Mouse (Mus musculus) v-Abl transformed pro-B cells (cell line): ENCODE data around the gene Pcid2.

Source experiments
- in situ Hi-C, 2 experiments: fragments of 400-800 bp; cut with MboI; formaldehyde crosslinking; loops; one replicate each; pipeline ENCODE4 v1.15.1; 2025; ENCODE audit not compliant: unreplicated experiment in 2 of 2

Pcid2 gene

GRCm38 (mm10) chr8:13105087-13105881, at the start of gene Pcid2, which contains the start of gene Cul4a:
TSS of gene Pcid2 (minus strand) at chr8:13105459.
TSS of gene Cul4a (plus strand) at chr8:13105621.
- in situ Hi-C loops = loop anchor here (25.0 kb wide), 3 partner anchors 482 to 682 kb away; partner anchors contain the start of genes Cdc16 (in 1 of the 2) and Upf3a (in 1 of the 2)

GRCm38 (mm10) chr8:13154099-13154498, 48.8 kb upstream of the Pcid2 start:
- in situ Hi-C loops = no loop called here

GRCm38 (mm10) chr8:13150929-13151328, 45.7 kb upstream of the Pcid2 start:
- in situ Hi-C loops = no loop called here

- in situ Hi-C loops = loop anchor here in 1 of 2 experiments (25.0 kb wide), 1 partner anchor 112 kb away; the partner anchor contains the start of gene Adprhl1
Measured at GRCm38 (mm10) chr8:13149866-13150265, 44.6 kb upstream of the Pcid2 start.

GRCm38 (mm10) chr8:13149287-13149686, 44.0 kb upstream of the Pcid2 start:
- in situ Hi-C loops = loop anchor here in 1 of 2 experiments (25.0 kb wide), 1 partner anchor 113 kb away; the partner anchor contains the start of gene Adprhl1

GRCm38 (mm10) chr8:13148476-13148875, 43.2 kb upstream of the Pcid2 start:
- in situ Hi-C loops = loop anchor here in 1 of 2 experiments (25.0 kb wide), 1 partner anchor 114 kb away; the partner anchor contains the start of gene Adprhl1

GRCm38 (mm10) chr8:13141681-13142080, 36.4 kb upstream of the Pcid2 start:
- in situ Hi-C loops = loop anchor here in 1 of 2 experiments (25.0 kb wide), 1 partner anchor 121 kb away; the partner anchor contains the start of gene Adprhl1

GRCm38 (mm10) chr8:13139641-13140182, 34.5 kb upstream of the Pcid2 start:
- in situ Hi-C loops = loop anchor here in 1 of 2 experiments (25.0 kb wide), 1 partner anchor 123 kb away; the partner anchor contains the start of gene Adprhl1

GRCm38 (mm10) chr8:13132220-13132619, 27.0 kb upstream of the Pcid2 start:
- in situ Hi-C loops = loop anchor here (5.0 to 25.0 kb wide), 3 partner anchors 80 to 130 kb away; partner anchors contain the start of gene Adprhl1 (in 1 of the 2)

GRCm38 (mm10) chr8:13124897-13125296, 19.6 kb upstream of the Pcid2 start:
- in situ Hi-C loops = loop anchor here (25.0 kb wide), 4 partner anchors 137 to 662 kb away; partner anchors contain the start of genes Adprhl1 (in 1 of the 2), Cdc16 (in 1 of the 2) and Upf3a (in 1 of the 2)

GRCm38 (mm10) chr8:13122887-13123421, 17.7 kb upstream of the Pcid2 start:
- in situ Hi-C loops = loop anchor here (25.0 kb wide), 3 partner anchors 464 to 664 kb away; partner anchors contain the start of genes Cdc16 (in 1 of the 2) and Upf3a (in 1 of the 2)

GRCm38 (mm10) chr8:13120882-13121665, 15.8 kb upstream of the Pcid2 start:
- in situ Hi-C loops = loop anchor here (25.0 kb wide), 3 partner anchors 466 to 666 kb away; partner anchors contain the start of genes Cdc16 (in 1 of the 2) and Upf3a (in 1 of the 2)

- in situ Hi-C loops = loop anchor here (25.0 kb wide), 3 partner anchors 469 to 669 kb away; partner anchors contain the start of genes Cdc16 (in 1 of the 2) and Upf3a (in 1 of the 2)
Measured at GRCm38 (mm10) chr8:13118516-13118915, 13.3 kb upstream of the Pcid2 start.

- in situ Hi-C loops = loop anchor here (25.0 kb wide), 3 partner anchors 470 to 670 kb away; partner anchors contain the start of genes Cdc16 (in 1 of the 2) and Upf3a (in 1 of the 2)
Measured at GRCm38 (mm10) chr8:13117096-13117495, 11.8 kb upstream of the Pcid2 start.

- in situ Hi-C loops = loop anchor here (25.0 kb wide), 3 partner anchors 474 to 674 kb away; partner anchors contain the start of genes Cdc16 (in 1 of the 2) and Upf3a (in 1 of the 2)
Measured at GRCm38 (mm10) chr8:13113232-13113631, 8.0 kb upstream of the Pcid2 start.

GRCm38 (mm10) chr8:13111917-13112316, 6.7 kb upstream of the Pcid2 start:
- in situ Hi-C loops = loop anchor here (25.0 kb wide), 3 partner anchors 475 to 675 kb away; partner anchors contain the start of genes Cdc16 (in 1 of the 2) and Upf3a (in 1 of the 2)

GRCm38 (mm10) chr8:13109416-13109960, 4.2 kb upstream of the Pcid2 start:
- in situ Hi-C loops = loop anchor here (25.0 kb wide), 3 partner anchors 478 to 678 kb away; partner anchors contain the start of genes Cdc16 (in 1 of the 2) and Upf3a (in 1 of the 2)

GRCm38 (mm10) chr8:13108967-13109366, 3.7 kb upstream of the Pcid2 start:
- in situ Hi-C loops = loop anchor here (25.0 kb wide), 3 partner anchors 478 to 678 kb away; partner anchors contain the start of genes Cdc16 (in 1 of the 2) and Upf3a (in 1 of the 2)
